Mouse (Mus musculus): ENCODE results near the gene Hoxb5. TPM values are rescaled to one million over a fixed set of nuclear protein-coding genes. Genes with fewer than 3 reads are reported as not detected.

Gene Hoxb5
- total RNA-seq, 1 experiment from 2014 or later = 17.1 TPM

DNA sequence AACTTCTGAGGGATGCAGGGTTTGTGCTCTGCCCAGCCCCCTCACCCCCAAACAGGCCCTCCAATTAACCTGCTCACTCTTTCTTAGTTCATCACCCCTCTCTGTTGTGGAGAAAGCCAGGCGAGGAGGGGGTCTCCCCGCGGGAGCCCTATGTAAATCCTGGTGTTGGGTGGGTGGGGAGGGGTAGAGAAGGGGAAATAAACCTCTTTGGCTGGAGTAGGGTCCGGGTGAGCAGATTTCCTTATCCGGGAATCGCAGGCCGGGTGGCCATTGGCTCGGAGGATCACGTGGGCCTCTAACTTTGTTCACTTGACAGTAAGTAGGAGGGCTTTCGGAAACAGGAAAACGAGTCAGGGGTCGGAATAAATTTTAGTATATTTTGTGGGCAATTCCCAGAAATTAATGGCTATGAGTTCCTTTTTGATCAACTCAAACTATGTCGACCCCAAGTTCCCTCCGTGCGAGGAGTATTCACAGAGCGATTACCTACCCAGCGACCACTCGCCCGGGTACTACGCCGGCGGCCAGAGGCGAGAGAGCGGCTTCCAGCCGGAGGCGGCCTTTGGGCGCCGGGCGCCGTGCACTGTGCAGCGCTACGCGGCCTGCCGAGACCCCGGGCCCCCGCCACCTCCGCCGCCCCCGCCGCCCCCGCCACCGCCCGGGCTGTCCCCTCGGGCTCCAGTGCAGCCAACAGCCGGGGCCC, 15.4 kb downstream of the Hoxb5 start:
- DNase-seq = peak; percentile 91

DNA sequence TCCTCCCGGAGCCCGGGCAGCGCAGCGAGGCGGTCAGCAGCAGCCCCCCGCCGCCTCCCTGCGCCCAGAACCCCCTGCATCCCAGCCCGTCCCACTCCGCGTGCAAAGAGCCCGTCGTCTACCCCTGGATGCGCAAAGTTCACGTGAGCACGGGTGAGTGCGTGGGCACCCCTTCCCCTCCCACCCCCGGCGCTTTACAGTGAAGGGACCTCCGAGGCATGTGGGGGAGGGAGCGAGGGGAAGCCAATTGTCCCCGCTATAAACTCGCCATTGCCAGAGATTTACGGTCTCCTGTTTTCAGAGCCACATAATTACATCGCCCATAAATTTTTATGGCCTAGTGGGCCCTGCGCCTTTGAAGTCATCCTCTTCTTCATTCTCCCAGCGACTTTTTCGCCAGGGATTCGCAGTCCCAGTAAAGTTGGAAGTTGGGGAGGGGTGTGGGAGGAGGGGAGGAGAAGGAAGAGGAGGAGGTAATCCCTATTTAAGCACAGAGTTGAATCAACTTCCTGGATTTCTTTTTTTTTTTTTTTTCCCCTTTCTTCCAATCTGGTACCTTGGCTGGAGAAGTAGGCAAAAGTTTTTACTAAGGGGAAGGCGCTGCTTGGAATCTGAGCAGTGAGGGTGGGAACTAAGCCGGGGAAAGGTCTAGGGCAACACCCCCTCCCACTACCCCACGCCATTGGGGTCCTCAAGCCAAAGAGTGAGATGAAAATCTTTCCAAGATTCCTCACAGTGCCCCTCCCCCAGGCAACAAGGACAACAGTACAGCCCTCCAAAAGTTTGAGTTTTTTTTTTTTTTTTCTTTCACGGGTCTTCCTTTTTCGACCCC, 16.2 kb downstream of the Hoxb5 start:
- DNase-seq = no peak

DNA sequence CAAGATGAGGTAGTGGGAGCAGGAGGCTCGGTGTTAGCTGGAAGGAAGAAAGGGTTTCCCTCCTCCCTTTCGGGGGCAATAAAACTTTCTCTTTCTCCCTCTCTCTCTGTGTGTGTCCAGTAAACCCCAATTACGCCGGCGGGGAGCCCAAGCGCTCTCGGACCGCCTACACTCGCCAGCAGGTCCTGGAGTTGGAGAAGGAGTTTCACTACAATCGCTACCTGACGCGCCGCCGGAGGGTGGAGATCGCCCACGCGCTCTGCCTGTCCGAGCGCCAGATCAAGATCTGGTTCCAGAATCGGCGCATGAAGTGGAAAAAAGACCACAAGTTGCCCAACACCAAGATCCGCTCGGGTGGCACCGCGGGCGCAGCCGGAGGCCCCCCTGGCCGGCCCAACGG, 16.8 kb downstream of the Hoxb5 start:
- peak; percentile 78 for DNase-seq

GRCm38 (mm10) chr11:96320688-96321087, 17.6 kb downstream of the Hoxb5 start:
- no peak for DNase-seq

DNA sequence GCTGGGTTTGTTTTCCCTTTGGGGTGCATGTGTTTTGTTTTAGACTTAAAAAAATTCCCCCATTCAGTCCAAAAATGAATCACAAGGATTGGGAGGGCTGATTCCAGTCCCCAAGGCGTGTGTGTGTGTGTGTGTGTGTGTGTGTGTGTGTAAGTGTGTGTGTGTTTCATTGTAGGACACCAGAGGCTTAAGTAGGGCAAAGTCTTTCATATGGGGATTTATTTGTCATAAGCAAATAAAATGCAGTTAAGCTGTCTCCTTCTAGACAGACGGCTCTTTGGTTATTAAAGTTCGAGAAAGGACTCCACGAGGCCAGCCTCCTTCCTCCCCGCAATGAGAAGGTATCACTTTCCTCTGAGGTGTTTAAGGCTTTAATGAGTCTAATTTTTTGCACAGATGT, 18.7 kb downstream of the Hoxb5 start:
- peak; percentile 60 for DNase-seq

DNA sequence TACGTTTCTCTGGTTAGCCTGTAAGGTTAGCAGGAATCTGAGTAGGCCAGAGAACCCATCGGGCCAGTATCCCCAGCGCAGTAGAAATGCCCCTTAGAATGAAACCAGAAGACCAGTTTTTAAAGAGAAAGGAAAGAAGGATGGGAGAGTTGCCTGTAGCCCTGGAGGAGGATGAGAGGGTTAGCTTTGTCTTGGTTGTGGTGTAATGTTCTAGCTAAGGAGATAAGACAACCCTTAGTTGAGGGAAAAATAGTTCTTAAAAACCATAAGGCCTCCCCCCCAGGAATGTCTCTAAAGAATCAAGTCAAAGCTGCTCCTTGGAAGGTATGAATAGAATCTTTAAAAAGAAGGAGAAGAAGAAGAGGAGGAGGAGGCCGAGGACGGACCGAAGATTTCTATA, 19.6 kb downstream of the Hoxb5 start:
- DNase-seq = no peak

DNA sequence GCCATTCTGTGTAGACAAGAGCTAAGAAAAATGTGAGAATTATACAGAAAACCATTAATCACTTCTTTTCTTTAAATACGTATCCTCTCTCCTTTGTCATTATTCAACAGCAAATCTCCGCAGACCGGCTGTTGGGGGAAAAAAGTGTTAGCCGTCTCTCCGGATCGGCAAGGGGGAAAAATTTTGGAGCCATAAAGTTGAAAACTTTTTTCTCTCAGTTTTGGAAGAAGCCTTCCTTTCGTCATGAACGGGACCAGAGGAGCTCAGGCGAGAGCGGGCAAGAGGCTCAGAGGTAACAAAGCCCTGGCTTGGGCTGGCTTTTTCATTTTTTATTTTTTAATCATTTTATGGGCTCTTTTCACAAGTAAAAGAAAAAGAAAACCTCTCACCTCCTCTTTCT, 20.0 kb downstream of the Hoxb5 start, which contains the start of gene Hoxb3:
Hoxb3 (plus strand) TSS at position 173 of the 400 bp plus-strand sequence.
- no peak for DNase-seq

- DNase-seq = peak; percentile 60
Measured at GRCm38 (mm10) chr11:96324125-96324524, 21.0 kb downstream of the Hoxb5 start.

GRCm38 (mm10) chr11:96324965-96325364, 21.8 kb downstream of the Hoxb5 start:
- no peak for DNase-seq

- no peak for DNase-seq
Measured at GRCm38 (mm10) chr11:96325747-96326212, 22.6 kb downstream of the Hoxb5 start.

DNA sequence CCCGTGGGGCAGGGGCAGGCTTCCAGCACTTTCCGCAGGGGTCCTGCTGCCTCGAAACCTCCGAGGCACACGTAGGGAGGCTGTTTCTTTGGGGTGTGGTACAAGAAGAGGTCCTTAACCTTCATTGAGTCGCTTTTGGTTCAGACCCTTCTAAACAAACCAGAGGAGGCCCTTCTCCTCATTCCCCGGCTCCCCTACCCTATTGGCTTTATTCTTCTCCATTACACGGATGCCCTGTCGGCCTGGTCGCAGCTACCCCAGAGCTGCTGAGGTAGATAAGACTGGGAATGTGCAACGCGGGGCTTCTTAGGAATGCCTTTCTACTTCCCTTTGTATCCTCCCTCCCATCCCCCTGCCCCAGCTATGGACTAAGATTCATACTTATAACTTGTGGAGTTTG, 23.6 kb downstream of the Hoxb5 start:
- no peak for DNase-seq

DNA sequence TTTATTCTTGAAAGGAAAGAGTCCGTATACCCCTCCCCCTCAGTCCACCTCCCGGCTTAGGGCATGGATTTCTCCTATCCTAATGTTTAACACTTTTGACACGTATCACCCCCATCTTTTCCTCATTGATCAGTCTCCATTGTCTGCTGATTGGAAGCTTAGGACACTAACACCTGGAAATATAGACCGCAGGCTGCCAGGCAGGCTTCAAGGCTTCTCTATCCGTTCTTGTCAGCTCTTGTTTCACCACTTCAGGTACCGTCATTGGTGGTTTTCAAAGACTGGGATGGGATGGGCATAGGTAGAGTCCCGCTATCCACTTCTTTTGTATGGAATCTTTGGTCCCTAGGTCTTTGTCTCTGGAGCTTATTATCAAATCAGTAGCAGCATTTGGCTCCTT, 24.0 kb downstream of the Hoxb5 start:
- DNase-seq = no peak

DNA sequence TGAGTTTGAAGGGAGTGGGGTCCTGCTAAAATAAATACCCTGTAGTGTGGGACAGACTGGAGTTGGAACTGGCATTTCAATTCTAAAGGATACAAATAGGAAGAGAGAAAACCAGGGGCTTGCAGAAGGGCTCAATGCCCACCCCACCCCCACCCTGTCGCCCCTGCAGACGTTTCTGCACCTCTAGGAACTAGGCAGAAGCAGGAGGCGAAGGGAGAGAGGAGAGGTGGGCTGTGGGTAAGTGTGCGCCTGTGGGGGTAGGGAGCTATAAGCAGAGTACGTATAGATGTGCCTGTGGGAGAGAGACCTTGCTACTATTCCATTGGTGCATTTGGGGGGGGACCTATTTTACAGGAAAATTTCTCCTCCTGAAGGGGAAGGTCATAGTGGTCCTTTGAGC, 24.6 kb downstream of the Hoxb5 start:
- no peak for DNase-seq

DNA sequence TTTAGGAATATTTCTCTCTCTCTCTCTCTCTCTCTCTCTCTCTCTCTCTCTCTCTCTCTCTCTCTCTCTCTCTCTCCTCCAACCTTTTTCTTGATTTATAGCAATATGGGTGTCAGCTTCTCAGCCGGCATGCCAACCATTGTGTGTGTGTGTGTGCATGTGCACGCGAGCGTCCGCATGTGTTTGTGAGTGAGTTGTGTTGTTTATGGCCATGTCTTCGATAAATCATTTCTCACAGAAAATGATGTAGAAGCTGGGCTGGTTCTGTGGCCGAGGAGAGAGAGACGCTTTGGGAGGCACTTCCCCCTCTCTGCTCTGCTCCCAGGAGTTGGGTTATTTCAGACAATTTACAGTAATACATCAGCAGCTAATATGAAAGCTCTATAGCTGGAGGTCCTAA, 25.5 kb downstream of the Hoxb5 start:
- no peak for DNase-seq

DNA sequence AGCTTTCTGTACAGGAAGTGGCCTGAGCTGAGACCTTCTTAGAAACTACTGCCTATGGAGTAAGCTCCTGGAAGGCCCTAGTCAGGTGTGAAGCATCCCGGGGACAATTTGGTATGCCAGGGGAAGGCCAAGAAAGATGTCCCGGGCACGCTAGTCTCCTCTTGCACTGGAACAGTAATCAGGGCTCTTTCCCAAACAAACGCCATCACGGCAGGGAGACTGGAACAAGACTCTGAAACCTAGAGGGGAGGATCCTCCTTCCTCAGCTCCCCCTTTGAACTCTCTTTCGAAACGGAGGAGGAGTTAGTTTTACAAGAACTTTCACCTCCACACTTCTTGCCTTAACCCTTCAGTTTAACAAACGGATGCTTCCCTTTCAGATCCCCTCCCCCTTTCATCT, 29.0 kb downstream of the Hoxb5 start:
- DNase-seq = no peak

DNA sequence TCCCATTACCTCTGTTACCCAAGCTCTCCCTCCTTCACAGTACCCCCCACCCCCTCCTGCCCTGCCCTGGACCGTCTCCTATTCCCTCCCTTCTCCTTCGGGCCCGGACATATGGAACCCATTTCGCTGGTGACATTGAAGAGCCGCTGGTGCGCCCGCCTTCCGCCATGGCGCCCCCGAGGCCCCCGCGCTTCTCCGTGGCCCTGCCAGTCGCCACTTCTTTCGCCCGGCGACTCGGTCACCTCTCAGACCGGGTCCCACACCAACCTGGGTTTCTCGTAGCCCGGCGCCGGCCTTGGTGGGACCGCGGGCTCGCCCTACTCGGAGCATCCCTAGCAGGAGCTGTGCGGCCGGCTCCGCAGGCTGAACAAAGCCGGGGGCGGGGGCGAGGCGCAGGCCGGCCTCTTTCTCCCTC, 29.5 kb downstream of the Hoxb5 start:
- DNase-seq = no peak

DNA sequence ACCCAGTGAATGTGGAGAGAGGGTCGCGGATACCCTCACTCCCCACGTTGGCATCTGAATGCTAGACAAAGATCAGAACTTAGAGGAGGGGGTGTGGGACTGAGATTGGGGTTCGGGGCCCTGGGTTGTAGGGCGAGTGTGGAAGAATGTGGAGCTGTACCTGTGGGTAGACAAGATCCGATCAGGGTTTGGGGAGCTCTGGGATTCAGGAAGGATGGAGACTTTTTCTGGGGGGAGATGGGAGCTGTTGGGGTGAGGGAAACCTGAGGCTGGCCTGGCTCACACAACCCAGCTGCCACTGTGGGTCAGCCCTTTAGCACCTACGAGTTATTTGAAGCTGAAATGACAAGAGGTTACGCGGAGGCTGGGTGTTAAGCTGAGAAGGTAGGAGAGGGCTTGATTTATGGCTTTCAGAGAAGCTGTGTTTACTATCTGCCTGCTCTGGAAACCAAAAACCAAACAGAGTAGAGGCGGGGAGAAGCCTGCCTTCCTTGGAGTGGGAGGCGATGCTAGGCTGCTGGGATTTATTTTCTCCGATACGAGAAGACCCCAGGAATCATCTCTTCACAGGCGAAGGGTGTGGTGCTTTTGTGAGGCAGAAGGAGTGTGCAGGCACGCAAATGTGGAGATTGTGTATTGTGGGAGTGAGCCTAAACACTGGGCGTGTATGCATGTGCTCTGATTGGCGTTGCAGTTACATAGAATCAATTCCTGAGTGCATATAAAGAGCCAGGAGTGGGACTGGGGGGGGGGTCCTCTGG, 30.3 kb downstream of the Hoxb5 start:
- DNase-seq = no peak

GRCm38 (mm10) chr11:96334002-96334364, 30.8 kb downstream of the Hoxb5 start:
- DNase-seq = no peak

- no peak for DNase-seq
Measured at GRCm38 (mm10) chr11:96334998-96335397, 31.9 kb downstream of the Hoxb5 start.

DNA sequence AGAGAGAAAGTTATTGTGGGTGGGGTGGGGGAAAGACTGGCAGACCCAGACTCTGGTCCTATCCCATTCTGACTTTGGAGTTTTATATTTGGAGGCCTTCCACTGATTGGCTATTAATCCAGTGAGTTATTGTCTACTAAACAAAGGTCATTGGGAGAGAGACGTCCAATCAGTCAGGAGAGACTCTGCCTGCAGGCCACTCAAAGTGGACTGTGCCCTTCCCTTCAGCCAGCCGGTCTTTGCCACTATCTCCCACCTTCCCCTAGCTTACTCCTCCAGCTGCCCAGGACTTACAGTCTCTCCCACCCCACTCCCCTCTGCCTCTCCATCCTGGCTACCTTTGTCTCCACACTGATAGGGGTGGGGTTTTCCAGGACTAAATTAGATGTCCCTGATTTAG, 33.5 kb downstream of the Hoxb5 start:
- DNase-seq = peak; percentile 56

DNA sequence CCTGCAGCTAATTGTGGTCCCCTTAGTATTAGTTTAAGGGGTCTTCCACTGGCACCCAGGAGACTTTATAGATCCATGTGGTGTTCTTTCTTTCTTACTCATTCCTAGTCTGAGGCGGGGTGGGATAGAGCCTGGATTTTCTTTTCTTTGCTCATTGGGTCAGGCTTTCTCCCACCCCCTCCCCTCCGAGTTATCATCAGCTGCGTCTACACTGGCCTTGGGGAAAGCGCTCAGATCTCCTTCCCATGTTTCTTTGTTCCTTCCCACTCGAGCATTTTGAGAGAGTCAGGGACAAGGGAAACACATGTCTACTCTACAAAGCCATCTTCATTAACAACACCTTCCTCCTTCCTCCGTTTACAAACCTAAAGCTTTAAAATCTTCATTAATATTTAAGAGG, 33.9 kb downstream of the Hoxb5 start:
- DNase-seq = peak; percentile 36

DNA sequence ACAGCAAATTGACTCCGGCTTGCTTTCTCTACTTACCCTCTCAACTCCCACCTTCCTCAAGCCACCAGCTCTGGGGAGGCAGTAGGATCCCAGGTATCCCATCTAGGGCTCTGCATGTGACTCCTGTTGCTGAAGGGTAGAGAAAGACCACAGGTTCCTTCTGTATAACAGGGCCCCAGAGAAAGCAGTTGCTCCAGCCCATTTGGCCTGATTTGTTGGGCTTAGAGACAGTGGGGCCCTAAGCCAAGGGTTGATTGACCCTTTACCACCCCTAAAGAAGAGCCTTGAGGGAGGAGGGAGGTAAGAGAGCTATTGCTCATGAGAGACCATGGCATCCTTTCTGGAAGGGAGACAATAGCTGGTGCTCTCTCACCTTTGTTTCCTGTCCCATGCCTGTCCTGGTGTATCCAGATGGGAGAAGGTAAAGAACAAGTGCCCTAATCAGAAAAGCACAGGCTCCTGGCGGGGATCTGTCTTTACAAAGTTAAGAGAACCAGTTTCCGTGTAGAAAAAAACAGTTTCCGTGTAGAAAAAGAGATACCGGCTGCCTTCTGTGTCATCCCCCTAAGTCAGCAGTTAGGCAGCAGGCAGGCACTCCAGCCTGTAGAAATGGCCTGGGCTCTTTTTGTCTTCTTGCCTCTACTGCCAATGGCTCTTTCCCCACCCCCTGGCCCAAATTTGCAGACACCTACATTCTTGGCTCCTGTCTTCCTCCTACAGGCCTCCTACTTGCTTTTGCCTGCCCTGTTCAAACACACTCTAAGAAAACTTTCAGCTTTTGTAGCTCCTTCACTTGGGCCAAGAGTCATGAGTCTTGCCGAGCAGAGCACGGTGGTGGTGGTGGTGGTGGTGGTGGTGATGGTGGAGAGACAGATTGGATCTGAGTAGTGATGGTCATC, 36.1 kb downstream of the Hoxb5 start:
- peak; percentile 18 for DNase-seq

All from adrenal gland, postnatal 14 days (tissue).